Mouse (Mus musculus) R1 (cell line): ENCODE measurements around the gene Gm13288.
"Not testable (repeated sequence)": the region's sequence is repeated elsewhere in the genome, so short reads cannot be mapped to it uniquely, and the experiment has no call there.

Experiments used
- DNase-seq: peaks from one replicate; pipeline ENCODE4 v3.0.0-alpha.2; 2018; ENCODE audit warnings: low read depth, low spot score

Gm13288 gene

DNA sequence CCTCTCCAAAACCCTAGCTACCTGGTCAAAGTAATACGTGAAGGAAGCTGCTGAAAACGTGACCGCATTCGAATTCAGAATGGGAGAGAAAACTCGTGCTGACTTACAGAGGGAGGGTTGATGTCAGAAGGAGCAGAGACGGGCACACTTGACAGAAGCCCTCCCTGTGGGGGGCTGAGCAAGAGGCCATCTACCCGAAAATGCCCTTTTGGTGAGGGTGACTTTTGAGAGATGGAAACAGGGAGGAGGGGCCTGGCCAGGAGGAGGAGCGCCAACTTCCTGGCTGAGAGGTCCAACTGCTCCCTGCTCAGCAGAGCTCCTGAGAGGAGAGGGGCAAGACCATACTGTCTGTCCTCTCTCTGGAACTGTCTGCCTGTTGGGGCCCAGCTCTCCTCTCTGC lies at the start of gene Gm13288:
Gene Gm13288, plus strand, starts transcription at position 301 of the 400 bp plus-strand sequence.
- DNase-seq, result not testable (repeated sequence)

DNA sequence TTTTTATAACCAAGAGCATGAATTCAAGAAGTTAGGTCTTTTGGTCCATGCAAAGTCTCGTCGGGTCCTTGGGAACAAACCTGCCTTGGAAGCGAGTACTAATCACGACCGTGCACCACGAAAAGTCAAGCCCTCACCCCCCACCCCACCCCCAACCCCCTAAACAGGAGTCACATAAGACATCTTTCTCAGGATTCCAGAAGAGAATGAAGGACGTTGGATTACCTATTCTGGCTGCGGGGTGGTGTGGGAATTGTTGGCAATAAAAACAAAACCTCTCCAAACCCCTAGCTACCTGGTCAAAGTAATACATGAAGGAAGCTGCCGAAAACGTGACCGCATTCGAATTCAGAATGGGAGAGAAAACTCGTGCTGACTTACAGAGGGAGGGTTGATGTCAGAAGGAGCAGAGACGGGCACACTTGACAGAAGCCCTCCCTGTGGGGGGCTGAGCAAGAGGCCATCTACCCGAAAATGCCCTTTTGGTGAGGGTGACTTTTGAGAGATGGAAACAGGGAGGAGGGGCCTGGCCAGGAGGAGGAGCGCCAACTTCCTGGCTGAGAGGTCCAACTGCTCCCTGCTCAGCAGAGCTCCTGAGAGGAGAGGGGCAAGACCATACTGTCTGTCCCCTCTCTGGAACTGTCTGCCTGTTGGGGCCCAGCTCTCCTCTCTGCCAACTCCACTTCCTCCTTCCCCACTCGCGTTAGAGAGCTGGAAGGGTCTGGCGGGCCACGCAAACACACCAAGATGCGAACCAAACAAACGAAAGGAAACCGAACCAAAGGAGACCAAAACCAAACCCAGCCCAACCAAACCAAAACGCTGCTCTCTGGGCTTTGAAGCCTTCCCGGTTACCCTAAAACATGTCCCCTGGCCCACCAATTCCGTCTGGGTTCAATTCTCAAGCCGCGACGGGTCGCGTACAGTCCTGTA lies 48.5 kb upstream of the Gm13288 start:
- DNase-seq, result not testable (repeated sequence)

DNA sequence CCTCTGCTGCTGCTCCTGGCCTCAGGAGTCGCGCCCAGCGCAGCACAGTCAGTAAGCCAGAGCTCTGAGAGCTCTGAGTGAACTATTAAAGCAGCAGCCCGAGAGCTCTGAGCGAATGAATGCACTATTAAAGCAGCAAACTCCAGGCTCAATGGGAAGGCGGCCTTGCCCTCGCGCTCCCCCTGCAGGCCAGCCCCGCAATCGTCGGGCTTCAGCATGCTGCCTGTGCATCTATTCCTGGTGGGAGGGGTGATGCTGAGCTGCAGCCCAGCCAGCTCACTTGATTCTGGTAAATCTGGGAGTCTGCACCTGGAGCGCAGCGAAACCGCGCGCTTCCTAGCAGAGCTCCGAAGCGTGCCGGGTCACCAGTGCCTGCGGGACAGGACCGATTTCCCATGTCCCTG lies 47.7 kb upstream of the Gm13288 start:
- not testable (repeated sequence) for DNase-seq

GRCm38 (mm10) chr4:88758751-88759150 lies 46.6 kb upstream of the Gm13288 start:
- DNase-seq, result not testable (repeated sequence)

DNA sequence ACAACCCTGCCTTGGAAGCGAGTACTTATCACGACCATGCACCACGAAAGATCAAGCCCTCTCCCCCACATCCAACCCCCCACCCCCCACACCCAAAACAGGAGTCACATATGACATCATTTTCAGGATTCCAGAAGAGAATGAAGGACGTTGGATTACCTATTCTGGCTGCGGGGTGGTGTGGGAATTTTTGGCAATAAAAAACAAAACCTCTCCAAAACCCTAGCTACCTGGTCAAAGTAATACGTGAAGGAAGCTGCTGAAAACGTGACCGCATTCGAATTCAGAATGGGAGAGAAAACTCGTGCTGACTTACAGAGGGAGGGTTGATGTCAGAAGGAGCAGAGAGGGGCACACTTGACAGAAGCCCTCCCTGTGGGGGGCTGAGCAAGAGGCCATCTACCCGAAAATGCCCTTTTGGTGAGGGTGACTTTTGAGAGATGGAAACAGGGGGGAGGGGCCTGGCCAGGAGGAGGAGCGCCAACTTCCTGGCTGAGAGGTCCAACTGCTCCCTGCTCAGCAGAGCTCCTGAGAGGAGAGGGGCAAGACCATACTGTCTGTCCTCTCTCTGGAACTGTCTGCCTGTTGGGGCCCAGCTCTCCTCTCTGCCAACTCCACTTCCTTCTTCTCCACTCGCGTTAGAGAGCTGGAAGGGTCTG lies 45.6 kb upstream of the Gm13288 start, which contains the start of gene Gm13283:
Gene Gm13283, plus strand, starts transcription at position 510 of the 659 bp plus-strand sequence.
- DNase-seq, result not testable (repeated sequence)

DNA sequence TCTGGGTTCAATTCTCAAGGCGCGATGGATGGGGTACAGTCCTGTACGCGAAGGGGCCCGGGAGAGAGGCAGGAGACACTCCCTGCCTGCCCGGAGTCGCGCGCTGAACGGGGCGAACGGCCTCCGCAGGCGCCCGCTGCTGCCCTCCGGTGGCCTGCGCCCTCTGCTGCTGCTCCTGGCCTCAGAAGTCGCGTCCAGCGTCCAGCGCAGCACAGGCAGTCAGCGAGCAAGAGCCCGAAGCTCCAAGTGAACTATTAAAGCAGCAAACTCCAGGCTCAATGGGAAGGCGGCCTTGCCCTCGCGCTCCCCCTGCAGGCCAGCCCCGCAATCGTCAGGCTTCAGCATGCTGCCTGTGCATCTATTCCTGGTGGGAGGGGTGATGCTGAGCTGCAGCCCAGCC lies 44.9 kb upstream of the Gm13288 start:
- DNase-seq, result not testable (repeated sequence)

DNA sequence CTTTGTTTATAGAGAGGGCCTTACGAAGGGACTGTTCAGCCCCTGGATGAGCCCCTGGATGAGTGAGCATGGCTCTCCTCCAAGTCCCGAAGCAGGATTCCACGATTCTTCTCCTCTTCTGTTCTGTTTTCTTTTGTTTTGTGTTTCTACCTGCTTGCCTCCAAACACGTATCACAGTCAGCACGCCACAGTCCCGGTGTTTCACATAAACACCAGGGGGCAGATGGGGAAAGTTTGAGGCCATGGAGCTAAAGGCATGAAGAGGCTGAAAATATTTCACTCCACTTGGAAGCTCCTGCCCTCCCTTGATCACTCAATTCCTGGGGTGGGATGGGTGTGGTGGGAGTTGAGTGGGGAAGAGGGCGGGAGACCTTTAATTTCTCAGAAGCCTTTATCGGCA lies 43.6 kb upstream of the Gm13288 start:
- DNase-seq, result not testable (repeated sequence)

- DNase-seq, result not testable (repeated sequence)
Observed at GRCm38 (mm10) chr4:88762341-88762740, 43.0 kb upstream of the Gm13288 start.

DNA sequence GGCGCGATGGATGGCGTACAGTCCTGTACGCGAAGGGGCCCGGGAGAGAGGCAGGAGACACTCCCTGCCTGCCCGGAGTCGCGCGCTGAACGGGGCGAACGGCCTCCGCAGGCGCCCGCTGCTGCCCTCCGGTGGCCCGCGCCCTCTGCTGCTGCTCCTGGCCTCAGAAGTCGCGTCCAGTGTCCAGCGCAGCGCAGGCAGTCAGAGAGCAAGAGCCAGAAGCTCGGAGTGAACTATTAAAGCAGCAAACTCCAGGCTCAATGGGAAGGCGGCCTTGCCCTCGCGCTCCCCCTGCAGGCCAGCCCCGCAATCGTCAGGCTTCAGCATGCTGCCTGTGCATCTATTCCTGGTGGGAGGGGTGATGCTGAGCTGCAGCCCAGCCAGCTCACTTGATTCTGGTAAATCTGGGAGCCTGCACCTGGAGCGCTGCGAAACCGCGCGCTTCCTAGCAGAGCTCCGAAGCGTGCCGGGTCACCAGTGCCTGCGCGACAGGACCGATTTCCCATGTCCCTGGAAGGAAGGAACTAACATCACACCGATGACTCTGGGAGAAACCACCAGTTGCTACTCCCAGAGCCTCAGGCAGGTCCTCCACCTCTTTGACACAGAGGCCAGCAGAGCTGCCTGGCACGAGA lies 41.8 kb upstream of the Gm13288 start:
- DNase-seq, result not testable (repeated sequence)

DNA sequence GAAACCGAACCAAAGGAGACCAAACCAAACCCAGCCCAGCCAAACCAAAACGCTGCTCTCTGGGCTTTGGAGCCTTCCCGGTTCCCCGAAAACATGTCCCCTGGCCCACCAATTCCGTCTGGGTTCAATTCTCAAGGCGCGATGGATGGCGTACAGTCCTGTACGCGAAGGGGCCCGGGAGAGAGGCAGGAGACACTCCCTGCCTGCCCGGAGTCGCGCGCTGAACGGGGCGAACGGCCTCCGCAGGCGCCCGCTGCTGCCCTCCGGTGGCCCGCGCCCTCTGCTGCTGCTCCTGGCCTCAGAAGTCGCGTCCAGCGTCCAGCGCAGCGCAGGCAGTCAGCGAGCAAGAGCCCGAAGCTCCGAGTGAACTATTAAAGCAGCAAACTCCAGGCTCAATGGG lies 31.8 kb upstream of the Gm13288 start, which contains the start of gene Gm13290:
Gene Gm13290, plus strand, starts transcription at position 301 of the 400 bp plus-strand sequence.
- not testable (repeated sequence) for DNase-seq

DNA sequence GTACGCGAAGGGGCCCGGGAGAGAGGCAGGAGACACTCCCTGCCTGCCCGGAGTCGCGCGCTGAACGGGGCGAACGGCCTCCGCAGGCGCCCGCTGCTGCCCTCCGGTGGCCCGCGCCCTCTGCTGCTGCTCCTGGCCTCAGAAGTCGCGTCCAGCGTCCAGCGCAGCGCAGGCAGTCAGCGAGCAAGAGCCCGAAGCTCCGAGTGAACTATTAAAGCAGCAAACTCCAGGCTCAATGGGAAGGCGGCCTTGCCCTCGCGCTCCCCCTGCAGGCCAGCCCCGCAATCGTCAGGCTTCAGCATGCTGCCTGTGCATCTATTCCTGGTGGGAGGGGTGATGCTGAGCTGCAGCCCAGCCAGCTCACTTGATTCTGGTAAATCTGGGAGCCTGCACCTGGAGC lies 28.7 kb upstream of the Gm13288 start, which contains the start of gene Gm13289:
Gene Gm13289, plus strand, starts transcription at position 301 of the 400 bp plus-strand sequence.
- not testable (repeated sequence) for DNase-seq

DNA sequence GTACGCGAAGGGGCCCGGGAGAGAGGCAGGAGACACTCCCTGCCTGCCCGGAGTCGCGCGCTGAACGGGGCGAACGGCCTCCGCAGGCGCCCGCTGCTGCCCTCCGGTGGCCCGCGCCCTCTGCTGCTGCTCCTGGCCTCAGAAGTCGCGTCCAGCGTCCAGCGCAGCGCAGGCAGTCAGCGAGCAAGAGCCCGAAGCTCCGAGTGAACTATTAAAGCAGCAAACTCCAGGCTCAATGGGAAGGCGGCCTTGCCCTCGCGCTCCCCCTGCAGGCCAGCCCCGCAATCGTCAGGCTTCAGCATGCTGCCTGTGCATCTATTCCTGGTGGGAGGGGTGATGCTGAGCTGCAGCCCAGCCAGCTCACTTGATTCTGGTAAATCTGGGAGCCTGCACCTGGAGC lies 25.8 kb upstream of the Gm13288 start, which contains the start of gene Gm13272:
Gene Gm13272, plus strand, starts transcription at position 301 of the 400 bp plus-strand sequence.
- DNase-seq, result not testable (repeated sequence)

GRCm38 (mm10) chr4:88780320-88780719 lies 25.0 kb upstream of the Gm13288 start:
- DNase-seq, result not testable (repeated sequence)

DNA sequence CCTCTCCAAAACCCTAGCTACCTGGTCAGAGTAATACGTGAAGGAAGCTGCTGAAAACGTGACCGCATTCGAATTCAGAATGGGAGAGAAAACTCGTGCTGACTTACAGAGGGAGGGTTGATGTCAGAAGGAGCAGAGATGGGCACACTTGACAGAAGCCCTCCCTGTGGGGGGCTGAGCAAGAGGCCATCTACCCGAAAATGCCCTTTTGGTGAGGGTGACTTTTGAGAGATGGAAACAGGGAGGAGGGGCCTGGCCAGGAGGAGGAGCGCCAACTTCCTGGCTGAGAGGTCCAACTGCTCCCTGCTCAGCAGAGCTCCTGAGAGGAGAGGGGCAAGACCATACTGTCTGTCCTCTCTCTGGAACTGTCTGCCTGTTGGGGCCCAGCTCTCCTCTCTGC lies 23.5 kb upstream of the Gm13288 start, which contains the start of gene Ifnz:
Gene Ifnz, plus strand, starts transcription at position 301 of the 400 bp plus-strand sequence.
- DNase-seq, result not testable (repeated sequence)

DNA sequence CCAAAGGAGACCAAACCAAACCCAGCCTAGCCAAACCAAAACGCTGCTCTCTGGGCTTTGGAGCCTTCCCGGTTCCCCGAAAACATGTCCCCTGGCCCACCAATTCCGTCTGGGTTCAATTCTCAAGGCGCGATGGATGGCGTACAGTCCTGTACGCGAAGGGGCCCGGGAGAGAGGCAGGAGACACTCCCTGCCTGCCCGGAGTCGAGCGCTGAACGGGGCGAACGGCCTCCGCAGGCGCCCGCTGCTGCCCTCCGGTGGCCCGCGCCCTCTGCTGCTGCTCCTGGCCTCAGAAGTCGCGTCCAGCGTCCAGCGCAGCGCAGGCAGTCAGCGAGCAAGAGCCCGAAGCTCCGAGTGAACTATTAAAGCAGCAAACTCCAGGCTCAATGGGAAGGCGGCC lies 23.0 kb upstream of the Gm13288 start:
- DNase-seq, result not testable (repeated sequence)

DNA sequence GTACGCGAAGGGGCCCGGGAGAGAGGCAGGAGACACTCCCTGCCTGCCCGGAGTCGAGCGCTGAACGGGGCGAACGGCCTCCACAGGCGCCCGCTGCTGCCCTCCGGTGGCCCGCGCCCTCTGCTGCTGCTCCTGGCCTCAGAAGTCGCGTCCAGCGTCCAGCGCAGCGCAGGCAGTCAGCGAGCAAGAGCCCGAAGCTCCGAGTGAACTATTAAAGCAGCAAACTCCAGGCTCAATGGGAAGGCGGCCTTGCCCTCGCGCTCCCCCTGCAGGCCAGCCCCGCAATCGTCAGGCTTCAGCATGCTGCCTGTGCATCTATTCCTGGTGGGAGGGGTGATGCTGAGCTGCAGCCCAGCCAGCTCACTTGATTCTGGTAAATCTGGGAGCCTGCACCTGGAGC lies 19.9 kb upstream of the Gm13288 start, which contains the start of gene Gm13276:
Gene Gm13276, plus strand, starts transcription at position 301 of the 400 bp plus-strand sequence.
- DNase-seq, result not testable (repeated sequence)

GRCm38 (mm10) chr4:88788402-88788801 lies 16.9 kb upstream of the Gm13288 start, which contains the start of gene Gm13277:
Gm13277 (plus strand) TSS chr4:88788632.
- not testable (repeated sequence) for DNase-seq

DNA sequence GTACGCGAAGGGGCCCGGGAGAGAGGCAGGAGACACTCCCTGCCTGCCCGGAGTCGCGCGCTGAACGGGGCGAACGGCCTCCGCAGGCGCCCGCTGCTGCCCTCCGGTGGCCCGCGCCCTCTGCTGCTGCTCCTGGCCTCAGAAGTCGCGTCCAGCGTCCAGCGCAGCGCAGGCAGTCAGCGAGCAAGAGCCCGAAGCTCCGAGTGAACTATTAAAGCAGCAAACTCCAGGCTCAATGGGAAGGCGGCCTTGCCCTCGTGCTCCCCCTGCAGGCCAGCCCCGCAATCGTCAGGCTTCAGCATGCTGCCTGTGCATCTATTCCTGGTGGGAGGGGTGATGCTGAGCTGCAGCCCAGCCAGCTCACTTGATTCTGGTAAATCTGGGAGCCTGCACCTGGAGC lies 14.1 kb upstream of the Gm13288 start, which contains the start of gene Gm13278:
Gene Gm13278, plus strand, starts transcription at position 301 of the 400 bp plus-strand sequence.
- not testable (repeated sequence) for DNase-seq

DNA sequence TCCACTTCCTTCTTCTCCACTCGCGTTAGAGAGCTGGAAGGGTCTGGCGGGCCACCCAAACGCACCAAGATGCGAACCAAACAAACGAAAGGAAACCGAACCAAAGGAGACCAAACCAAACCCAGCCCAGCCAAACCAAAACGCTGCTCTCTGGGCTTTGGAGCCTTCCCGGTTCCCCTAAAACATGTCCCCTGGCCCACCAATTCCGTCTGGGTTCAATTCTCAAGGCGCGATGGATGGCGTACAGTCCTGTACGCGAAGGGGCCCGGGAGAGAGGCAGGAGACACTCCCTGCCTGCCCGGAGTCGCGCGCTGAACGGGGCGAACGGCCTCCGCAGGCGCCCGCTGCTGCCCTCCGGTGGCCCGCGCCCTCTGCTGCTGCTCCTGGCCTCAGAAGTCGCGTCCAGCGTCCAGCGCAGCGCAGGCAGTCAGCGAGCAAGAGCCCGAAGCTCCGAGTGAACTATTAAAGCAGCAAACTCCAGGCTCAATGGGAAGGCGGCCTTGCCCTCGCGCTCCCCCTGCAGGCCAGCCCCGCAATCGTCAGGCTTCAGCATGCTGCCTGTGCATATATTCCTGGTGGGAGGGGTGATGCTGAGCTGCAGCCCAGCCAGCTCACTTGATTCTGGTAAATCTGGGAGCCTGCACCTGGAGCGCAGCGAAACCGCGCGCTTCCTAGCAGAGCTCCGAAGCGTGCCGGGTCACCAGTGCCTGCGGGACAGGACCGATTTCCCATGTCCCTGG lies 11.2 kb upstream of the Gm13288 start, which contains the start of gene Gm13275:
Gene Gm13275, plus strand, starts transcription at position 552 of the 740 bp plus-strand sequence.
- not testable (repeated sequence) for DNase-seq

- not testable (repeated sequence) for DNase-seq
Observed at GRCm38 (mm10) chr4:88797097-88797496, 8.2 kb upstream of the Gm13288 start, which contains the start of gene Gm13279. Gm13279 (plus strand) TSS chr4:88797397.
